Mouse (Mus musculus): ENCODE measurements around the gene Scin.

The Scin gene

GRCm38 (mm10) chr12:40027444-40027843, 106.6 kb downstream of the Scin start:
- DNase-seq (ENCODE audit: low spot score in 2 of 2) = no peak

DNA sequence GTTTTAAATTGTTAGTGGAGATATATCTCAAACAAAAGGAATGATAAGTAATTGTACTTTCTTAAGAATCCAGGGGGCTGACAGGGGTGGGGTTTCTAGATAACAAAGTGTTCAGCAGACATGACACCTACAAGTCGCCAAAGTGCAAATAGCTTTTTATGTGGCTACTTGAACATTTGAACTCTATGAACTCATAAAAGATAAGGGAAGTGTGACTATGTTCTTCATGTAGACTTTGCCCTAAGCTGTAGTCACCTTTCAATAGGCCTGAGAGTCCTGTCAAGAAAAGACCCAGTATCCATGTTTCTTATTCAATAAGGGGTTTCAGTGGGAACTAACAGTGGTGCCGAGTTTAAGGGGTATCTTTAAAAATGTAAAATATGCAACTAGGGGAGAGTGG, 110.1 kb downstream of the Scin start:
- DNase-seq (ENCODE audit: low spot score in 2 of 2) = no peak

GRCm38 (mm10) chr12:40023014-40023642, 110.9 kb downstream of the Scin start:
- no peak for DNase-seq (ENCODE audit: low spot score in 2 of 2)

GRCm38 (mm10) chr12:40022344-40022743, 111.7 kb downstream of the Scin start:
- no peak for DNase-seq (ENCODE audit: low spot score in 2 of 2)

DNA sequence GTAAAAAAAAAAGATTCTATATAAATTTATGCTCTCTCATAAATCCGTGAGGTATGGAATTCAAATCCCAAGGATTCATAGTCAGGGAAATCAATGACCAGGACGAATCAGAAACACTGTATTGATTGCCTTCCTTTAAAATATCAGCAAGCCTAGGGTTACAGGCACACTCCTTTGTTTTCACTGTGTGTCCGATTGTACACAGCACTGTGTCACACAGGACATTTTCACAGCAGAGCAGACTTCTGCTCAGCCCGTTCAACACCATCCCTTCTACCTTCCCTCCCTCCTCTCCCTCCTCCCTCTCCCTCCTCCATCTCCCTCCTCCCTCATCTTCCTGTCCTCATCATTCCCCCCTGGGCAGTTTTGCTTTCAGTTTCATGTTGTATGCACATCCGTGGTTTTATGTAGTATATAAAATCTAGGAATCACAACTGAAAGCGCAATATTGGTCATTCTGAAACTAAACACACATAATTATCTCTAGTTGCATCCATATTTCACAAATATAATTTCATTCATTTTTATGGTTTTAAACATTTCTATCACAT, 116.0 kb downstream of the Scin start:
- DNase-seq (ENCODE audit: low spot score in 2 of 2) = no peak

- peak in 1 of 2 experiments; percentile 5 for DNase-seq (ENCODE audit: low spot score in 2 of 2)
These were observed 117.2 kb downstream of the Scin start for GRCm38 (mm10) chr12:40016648-40017460.

DNA sequence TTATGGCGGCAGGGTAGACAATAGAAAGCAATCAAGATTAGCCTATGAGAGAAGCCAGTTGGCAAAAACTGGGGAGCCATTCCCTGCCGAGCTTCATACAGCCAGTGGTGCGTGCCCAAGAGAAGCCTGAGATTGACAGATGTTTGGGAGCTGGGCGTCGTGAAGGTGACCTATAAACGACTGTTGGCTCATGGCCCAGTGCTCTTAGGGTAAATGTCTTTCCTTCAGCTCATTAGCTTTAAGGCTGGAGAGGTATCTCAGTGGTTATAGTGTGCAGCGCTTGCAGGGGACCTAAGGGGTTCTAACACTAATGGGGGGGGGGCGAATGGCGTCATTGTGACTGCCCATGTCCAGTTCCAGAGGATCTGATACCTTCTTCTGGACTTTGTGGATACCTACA, 118.0 kb downstream of the Scin start:
- DNase-seq (ENCODE audit: low spot score in 2 of 2) = no peak

- DNase-seq (ENCODE audit: low spot score in 2 of 2) = no peak
These were observed 124.2 kb downstream of the Scin start for GRCm38 (mm10) chr12:40009866-40010265.

Measured in cerebellum, postnatal 4 days (tissue).